Comparison of ENCODE assay signal across 17 mouse cellular contexts in genomic region chr9:59129699-59130340, GRCm38 (mm10).
DNase-seq lines count a peak whose midpoint lies in the region; ATAC-seq and TF ChIP-seq lines count a peak whose summit lies in the region.
"Had no signal": no experiment of that assay in that cellular context is flagged by ENCODE, and none has a peak within 500 bp of the region (broad histone marks: within the 10 kb centered on the region; RNA-seq: fewer than 3 reads in every experiment).

No protein-coding gene starts in this region.

- H3K4me3 ChIP-seq in hindbrain, postnatal 0 days (ENCODE audit: low read length): no peak overlapping the region
- no peak overlapping the region for H3K4me3 ChIP-seq in hindbrain, embryonic 12.5 days
- H3K4me3 ChIP-seq: embryonic facial prominence, embryonic 12.5 days; heart, embryonic 13.5 days; limb, embryonic 10.5 days; liver, embryonic 12.5 days; neural tube, embryonic 12.5 days had no signal

- peaks cover 22% of the 10 kb centered on the region; the same call in 1 of the 2 replicates for H3K4me1 ChIP-seq in hindbrain, postnatal 0 days (ENCODE audit: insufficient read depth, low read length)
- peaks cover 20% of the 10 kb centered on the region for H3K4me1 ChIP-seq in hindbrain, embryonic 12.5 days
- H3K4me1 ChIP-seq: liver, embryonic 12.5 days had no signal

- H3K36me3 ChIP-seq in hindbrain, postnatal 0 days (ENCODE audit: insufficient read depth, low read length): no peaks in the 10 kb centered on the region
- H3K36me3 ChIP-seq in hindbrain, embryonic 12.5 days: no peaks in the 10 kb centered on the region
- H3K36me3 ChIP-seq: embryonic facial prominence, embryonic 12.5 days; G1E; heart, embryonic 13.5 days; limb, embryonic 10.5 days; liver, embryonic 12.5 days; neural tube, embryonic 12.5 days had no signal

- 43% methylated on average over 9 of the region's 9 CpGs for WGBS in hindbrain, postnatal 0 days
- 84% methylated on average over 9 of the region's 9 CpGs for WGBS in hindbrain, embryonic 12.5 days

- peak overlapping the region; percentile 16; the same call in 1 of the 2 replicates for H3K27ac ChIP-seq in hindbrain, postnatal 0 days
- H3K27ac ChIP-seq in hindbrain, embryonic 12.5 days: no peak overlapping the region
- H3K27ac ChIP-seq: embryonic facial prominence, embryonic 12.5 days; heart, embryonic 13.5 days; limb, embryonic 10.5 days; liver, embryonic 12.5 days; neural tube, embryonic 12.5 days had no signal

- H3K9ac ChIP-seq in hindbrain, postnatal 0 days (replicated peaks; ENCODE audit: low read length): no peak overlapping the region
- no peak overlapping the region for H3K9ac ChIP-seq in hindbrain, embryonic 12.5 days
- H3K9ac ChIP-seq: embryonic facial prominence, embryonic 12.5 days; heart, embryonic 13.5 days; liver, embryonic 12.5 days; neural tube, embryonic 12.5 days had no signal

- DNase-seq in gastrocnemius, postnatal 14 days: peak; percentile 33
- DNase-seq in gastrocnemius, postnatal 4 days (ENCODE audit: low spot score in 2 of 2): no peak
- DNase-seq in hindbrain, postnatal 0 days (ENCODE audit: low spot score): peak; percentile 81
- DNase-seq in gastrocnemius, postnatal 25 days: peak; percentile 23
- DNase-seq in lung, postnatal 14 days: peak; percentile 49
- no peak for DNase-seq in right cerebral cortex, postnatal 4 days
- DNase-seq in left cerebral cortex, adult 8-10 months (ENCODE audit: low spot score in 2 of 2): no peak
- DNase-seq: kidney, adult 9 months had no signal

- H3K4me2 ChIP-seq in hindbrain, postnatal 0 days (ENCODE audit: low read depth, low read length): no peak overlapping the region
- no peak overlapping the region for H3K4me2 ChIP-seq in hindbrain, embryonic 12.5 days (replicated peaks)
- H3K4me2 ChIP-seq: embryonic facial prominence, embryonic 12.5 days; heart, embryonic 13.5 days; liver, embryonic 12.5 days; neural tube, embryonic 12.5 days had no signal

- H3K27me3 ChIP-seq in hindbrain, postnatal 0 days (ENCODE audit: insufficient read depth, low read length): no peaks in the 10 kb centered on the region
- H3K27me3 ChIP-seq in hindbrain, embryonic 12.5 days: no peaks in the 10 kb centered on the region
- H3K27me3 ChIP-seq: embryonic facial prominence, embryonic 12.5 days; heart, embryonic 13.5 days; liver, embryonic 12.5 days; neural tube, embryonic 12.5 days had no signal

- no peaks in the 10 kb centered on the region for H3K9me3 ChIP-seq in hindbrain, postnatal 0 days (ENCODE audit: low read length)
- no peaks in the 10 kb centered on the region for H3K9me3 ChIP-seq in hindbrain, embryonic 12.5 days (replicated peaks)
- H3K9me3 ChIP-seq: embryonic facial prominence, embryonic 12.5 days; G1E; heart, embryonic 13.5 days; limb, embryonic 10.5 days; liver, embryonic 12.5 days; neural tube, embryonic 12.5 days had no signal

- no peak for TF ChIP-seq CTCF in hindbrain, postnatal 0 days (IDR thresholded peaks at IDR 0.05; ENCODE audit: low read depth)

- ATAC-seq in hindbrain, postnatal 0 days: peak; percentile 75
- no peak for ATAC-seq in hindbrain, embryonic 12.5 days (ENCODE audit: low FRiP score)
- ATAC-seq: inflammation-experienced regulatory T-cells, adult 6 months; liver, embryonic 12.5 days; midbrain, embryonic 16.5 days had no signal

- intact Hi-C loops in gastrocnemius, postnatal 14 days (cut with DNase I; ENCODE audit: low total_unique reads): no loop called here

Comparison
In these comparisons a context has a peak if more than half of its experiments do, and no peak if none do; other contexts are left out.
1. DNase-seq: peak in gastrocnemius, postnatal 14 days (single experiment), hindbrain, postnatal 0 days (single experiment), gastrocnemius, postnatal 25 days (single experiment) and lung, postnatal 14 days (single experiment); none in gastrocnemius, postnatal 4 days (0 of 2), right cerebral cortex, postnatal 4 days (single experiment) and left cerebral cortex, adult 8-10 months (0 of 2).